Mouse (Mus musculus) cortical plate, adult 2 months (tissue): ENCODE results near the gene Sptbn1.

Source experiments
- CTCF ChIP-seq: fragments of 200-500 bp; IDR thresholded peaks from 2 replicates; pipeline ENCODE4 v1.5.1; 2011; ENCODE audit warnings: mild to moderate bottlenecking, control low read depth, low read length; ENCODE audit not compliant: insufficient read depth; ENCODE audit errors: extremely low read depth
- POLR2A ChIP-seq: fragments of 200-500 bp; IDR thresholded peaks from 2 replicates; pipeline ENCODE4 v1.6.1; 2011; ENCODE audit warnings: mild to moderate bottlenecking, low read length, control low read depth; ENCODE audit not compliant: insufficient read depth; ENCODE audit errors: extremely low read depth

DNA sequence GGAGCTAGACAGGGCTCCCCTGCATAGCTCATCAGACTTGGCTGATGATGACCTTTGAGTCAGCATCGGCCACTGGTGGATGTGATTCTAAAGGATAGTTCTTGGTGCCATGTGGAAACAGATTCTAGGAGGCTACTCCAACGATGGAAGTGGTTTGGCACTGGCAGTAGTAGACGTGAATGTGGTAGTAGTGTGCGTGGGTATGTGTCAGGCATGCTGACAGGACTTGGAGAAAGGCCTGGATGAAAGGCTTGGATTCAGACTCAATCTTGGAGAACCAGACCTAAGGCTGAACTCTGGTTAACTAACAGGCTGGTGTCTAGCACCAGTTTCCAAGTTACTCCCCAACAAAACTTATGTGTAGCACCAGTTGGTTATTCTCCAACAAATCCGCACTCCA is 46.9 kb downstream of the Sptbn1 start:
- TF ChIP-seq CTCF (no peak), POLR2A (no peak)
